Mouse (Mus musculus) gastrocnemius, adult 8-10 months (tissue): ENCODE results near the gene Adam11. TPM values are rescaled to one million over a fixed set of nuclear protein-coding genes. Genes with fewer than 3 reads are reported as not detected.
"Not testable (repeated sequence)": the region's sequence is repeated elsewhere in the genome, so short reads cannot be mapped to it uniquely, and the experiment has no call there.

ENCODE experiments used
- DNase-seq, 2 experiments: peaks; one replicate each; pipeline ENCODE4 v3.0.0; 2022; ENCODE audit warnings: low spot score in 2 of 2
- total RNA-seq, 4 experiments: library from RNA; stranded (reverse); gene quantifications; 2 replicates each; pipeline ENCODE4 v1.2.4; 2022

Gene Adam11
- under 1 TPM; 0.19 to 0.34 (median 0.23) TPM for total RNA-seq

DNA sequence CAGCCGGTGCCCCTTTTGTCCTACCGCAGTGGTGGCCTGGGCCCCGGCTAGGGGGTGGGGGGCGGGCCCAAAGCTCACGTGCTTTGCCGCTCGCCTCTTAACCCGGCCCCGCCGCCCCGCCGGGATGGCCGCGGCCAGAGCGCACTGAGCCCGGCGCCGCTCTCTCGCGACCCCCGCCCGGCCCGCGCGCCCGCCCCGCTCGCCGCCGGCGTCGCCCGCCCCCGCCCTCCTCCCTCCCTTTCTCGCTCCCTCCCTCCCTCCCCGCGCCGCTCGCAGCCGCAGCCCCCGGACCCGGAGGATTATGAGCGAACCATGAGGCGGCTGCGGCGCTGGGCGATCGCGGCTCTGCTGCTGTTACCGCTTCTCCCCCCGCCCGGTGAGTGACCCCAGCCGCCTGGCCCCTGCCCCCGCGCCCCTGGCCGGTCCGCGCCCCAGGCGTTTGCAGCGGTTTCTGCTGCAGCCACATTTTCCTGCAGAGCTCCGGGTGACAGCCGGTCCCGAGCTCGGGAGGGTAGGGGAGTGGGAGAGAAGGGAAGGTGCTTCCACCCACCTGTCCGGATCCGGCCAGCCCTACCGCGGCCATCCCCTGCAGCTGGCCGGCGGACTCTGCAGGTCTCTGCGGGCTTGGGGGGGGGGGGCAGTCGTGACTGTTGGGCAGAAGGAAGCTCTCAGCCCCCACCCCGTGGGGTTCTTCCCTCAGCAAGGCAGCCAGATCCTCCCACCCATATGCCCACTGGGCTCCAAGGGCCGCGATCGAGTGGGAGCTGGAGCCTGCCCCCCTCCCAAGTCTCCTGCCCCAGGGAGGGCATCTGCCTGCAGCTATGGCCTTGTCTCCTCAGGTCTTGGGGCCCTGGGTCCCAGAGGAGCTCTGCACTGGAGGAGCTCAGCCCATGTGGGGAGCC, at the start of gene Adam11:
Adam11 (plus strand) TSS at position 131 of the 902 bp plus-strand sequence.
- no peak for DNase-seq

DNA sequence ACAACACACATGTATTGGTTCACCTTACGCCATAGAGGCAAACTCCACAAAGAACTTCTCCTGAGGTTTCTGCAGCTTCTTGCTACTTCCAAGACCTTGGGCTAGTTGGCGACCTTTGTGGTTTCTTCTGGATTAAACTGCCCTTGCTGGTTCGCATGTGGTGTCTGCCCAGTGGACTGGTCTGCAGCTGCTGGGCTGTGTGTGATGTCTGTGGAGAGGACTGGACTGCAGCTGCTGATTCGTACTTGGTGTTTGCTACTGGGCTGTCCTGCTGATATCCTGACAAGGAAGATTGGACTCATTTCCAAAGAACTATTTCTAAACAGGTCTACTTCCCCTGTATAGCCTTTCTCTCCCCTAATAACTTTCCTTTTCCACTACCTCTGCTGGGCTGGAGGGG, 48.8 kb upstream of the Adam11 start:
- DNase-seq: no peak

DNA sequence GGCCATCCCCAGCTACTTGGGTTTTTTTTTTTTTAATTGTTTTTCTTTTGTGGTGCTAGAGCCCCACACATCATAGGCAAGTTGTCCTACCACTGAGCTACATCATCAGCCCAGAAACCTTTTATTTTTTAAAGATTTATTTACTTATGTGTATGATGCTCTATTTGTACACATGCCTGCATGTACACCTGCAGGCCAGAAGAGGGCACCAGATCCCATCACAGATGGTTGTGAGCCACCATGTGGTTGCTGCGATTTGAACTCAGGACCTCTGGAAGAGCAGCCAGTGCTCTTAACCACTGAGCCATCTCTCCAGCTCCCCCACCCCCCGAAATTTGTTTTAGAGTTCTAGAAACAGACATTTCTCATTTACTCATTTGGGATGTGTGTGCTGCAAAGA, 46.7 kb upstream of the Adam11 start:
- not testable (repeated sequence) for DNase-seq

DNA sequence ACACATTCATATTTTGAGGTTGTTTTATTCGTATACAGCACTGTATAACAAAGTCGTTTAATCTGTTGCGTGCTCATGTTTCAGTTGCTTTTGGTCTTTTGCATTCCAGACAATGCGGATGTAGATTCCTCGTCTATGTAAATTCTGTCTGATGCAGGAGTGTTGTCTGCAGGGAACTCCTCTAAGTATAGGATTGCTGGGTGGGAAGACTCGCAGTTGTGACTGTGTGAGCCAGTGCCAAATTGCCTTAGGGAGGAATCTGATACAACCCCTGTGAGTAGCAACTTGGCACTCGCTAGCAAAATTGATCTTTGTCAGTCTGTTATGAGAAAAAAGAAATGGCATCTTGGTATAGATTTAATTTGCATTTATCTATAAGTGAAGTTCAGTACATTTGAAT, 45.1 kb upstream of the Adam11 start:
- DNase-seq: no peak

DNA sequence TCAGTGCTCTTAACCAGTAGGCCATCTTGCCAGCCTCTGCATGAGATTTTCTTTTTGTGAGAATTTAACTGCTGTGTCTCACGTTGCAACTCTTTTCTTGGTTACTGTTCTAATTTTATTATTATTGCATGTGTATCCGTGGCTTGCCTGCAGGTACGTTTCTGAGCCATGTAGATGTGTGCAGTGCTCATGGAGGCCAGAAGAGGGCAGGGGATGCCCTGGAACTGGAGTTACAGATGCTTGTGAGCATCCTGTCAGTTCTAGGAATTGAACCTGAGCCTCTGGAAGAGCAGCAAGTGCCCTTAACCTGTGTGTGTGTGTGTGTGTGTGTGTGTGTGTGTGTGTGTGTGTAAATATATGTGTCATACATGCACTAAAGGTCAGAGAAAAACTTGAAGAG, 35.7 kb upstream of the Adam11 start:
- no peak for DNase-seq

DNA sequence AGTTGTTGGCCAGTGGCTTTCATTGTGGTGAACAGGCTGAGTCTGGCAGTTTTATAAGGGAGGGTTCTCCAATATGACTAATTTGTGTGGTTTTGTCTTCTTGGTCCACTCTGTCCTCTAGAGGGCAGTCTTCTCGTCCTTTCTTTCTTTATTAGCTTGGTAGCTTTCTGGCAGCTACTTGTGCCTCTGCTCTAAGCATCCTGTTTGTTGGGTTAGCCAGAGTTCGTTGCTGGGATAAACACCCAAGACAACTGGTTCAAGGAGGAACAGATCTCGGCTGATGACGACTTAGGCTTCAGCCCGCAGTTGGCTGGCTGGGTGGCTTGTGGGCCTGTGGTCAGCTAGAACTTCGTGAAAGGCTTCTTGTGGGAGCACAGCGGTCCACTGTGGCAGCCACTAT, 32.6 kb upstream of the Adam11 start:
- peak; percentile 28 to 34 for DNase-seq

DNA sequence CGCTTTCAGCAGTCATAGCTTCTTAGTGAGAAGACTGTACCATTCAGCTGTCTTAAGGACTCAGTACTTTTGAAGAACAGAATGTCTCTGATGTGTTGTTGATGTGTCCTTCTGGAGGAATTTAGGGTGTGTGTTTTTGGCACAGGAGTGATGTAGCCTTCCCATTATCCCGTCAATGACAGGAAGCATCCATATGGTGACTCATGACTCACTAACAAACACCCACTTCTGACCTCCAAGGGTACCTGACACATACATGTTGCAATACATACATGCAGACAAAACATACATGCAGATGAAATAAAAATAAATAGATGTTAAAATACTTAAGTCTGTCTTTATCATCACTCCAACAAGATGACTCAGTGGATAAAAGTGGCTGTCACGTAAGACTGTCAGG, 31.4 kb upstream of the Adam11 start:
- no peak for DNase-seq

DNA sequence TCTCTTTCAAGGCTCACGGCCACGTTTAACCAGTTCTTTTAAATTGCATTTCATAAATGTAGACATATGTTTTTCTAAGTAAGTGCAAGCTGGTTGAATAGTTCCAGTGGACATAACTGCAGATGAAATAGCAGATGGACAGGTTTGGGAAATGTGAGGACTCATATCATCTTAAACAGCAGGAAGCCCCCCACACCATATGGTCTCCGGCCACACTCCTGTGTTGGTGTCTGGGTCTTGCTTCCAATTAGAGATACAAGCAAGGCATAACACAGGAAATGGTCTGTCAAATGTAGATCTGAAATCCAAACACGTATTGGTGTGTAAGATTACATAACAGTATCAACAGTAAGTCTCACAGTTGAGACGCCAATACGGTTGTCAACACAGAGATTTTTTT, 29.9 kb upstream of the Adam11 start:
- no peak for DNase-seq

DNA sequence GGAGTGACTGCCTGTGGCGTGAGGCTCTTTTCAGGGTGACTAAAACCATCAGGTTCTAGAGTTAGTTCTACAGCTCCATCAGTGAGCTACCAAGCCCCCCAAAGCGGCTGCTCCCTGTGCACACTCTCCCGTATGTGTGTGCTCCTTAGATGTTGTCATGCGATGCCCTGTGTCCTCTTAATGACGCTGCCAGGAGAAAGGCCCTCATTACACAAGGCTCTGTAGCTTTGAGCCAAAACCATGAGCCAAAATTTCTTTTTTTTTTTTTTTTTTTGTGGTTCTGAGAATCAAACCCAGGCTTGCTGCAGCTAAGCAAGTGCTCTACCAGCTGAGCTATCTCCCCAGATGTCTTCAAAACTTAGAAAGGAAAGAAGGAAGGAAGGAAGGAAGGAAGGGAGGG, 28.1 kb upstream of the Adam11 start:
- DNase-seq: no peak

DNA sequence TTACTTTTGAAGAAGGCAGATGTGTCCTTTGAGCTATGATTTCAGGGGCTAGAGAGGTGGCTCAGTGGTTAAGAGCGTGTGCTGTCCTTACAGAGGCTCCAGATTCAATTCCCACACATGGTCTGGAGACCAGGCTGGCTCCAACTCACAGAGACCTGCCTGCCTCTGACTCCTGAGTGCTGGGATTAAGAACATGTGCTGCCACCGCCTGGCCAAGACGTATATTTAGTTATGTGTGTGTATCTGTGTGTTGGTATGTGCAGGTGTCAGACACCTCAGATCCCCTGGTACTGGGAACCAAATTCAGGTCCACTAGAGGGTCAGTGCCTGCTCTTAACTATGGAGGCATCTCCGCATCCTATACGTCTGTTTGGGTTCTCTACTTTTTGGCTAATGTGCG, 26.3 kb upstream of the Adam11 start:
- DNase-seq: no peak

DNA sequence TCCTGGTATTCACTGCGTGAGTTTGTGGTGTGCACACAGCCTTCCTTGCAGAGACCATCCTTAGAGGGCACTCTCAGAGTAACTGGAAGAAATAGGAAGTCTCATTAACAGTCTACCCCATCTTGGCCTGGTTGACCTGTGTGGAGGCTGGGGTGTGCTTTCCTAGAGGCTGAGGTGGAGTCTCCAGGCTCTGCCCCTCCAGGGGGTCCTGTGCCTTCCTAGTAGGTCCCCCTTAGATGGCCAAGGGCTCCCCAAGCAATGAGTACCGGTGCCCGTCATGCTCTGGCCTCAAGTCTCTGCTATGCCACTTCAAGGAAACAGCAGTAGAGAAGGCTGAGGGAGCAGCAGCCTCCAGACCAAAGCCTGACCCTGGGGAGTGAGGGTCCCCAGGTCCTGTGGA, 23.2 kb upstream of the Adam11 start:
- no peak for DNase-seq

DNA sequence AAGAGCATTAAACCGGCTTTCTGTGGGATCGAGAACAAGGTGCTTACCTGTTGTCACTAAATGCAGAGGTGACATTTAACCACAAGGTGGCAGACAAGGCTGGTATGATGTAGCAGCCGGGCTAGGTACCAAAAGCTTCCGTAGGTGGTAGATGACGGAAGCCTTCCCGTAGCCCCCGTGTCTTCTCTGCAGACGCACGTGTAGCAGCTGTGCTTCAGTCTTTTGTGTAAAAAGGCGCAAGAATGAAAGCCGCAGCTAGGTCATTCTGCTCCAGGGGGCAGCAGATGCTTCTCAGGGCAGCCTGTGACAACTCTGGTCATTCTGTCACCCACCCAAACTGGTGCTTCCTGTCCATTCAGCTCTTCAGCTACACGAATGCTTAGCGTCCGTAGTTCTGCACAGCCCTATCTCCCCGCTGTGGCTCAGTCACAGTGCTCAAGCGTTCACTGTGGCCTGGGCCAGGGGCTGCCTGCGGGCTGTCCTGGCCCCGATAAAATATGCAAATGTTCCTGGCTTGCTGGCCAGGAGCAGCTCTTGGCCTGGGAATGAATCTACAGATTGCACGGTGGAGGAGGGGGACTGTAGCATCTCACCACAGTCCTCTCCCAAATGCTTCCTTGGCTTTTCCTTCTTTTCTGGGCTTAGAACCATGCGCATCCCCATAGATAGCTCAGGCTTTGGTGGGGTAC, 21.8 kb upstream of the Adam11 start:
- DNase-seq: peak in 1 of 2 experiments; percentile 13

DNA sequence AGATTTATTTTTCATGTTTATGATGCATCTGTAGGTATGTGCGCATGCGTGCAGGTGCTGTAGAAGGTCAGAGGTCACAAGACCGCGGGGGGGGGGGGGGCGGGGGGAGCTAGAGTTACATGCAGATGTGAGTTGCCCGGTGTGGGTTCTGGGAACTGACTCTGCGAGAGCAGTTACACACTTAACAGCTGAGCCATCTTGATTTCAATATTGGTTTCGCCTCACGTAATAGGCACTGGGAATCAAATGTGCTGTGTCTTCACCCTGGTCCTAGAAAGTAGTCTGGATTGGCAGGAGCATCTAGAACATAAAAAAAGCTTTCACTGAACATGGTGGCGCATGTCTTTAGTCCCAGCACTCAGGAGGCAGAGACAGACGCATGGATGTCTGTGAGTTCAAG, 20.6 kb upstream of the Adam11 start:
- no peak for DNase-seq

DNA sequence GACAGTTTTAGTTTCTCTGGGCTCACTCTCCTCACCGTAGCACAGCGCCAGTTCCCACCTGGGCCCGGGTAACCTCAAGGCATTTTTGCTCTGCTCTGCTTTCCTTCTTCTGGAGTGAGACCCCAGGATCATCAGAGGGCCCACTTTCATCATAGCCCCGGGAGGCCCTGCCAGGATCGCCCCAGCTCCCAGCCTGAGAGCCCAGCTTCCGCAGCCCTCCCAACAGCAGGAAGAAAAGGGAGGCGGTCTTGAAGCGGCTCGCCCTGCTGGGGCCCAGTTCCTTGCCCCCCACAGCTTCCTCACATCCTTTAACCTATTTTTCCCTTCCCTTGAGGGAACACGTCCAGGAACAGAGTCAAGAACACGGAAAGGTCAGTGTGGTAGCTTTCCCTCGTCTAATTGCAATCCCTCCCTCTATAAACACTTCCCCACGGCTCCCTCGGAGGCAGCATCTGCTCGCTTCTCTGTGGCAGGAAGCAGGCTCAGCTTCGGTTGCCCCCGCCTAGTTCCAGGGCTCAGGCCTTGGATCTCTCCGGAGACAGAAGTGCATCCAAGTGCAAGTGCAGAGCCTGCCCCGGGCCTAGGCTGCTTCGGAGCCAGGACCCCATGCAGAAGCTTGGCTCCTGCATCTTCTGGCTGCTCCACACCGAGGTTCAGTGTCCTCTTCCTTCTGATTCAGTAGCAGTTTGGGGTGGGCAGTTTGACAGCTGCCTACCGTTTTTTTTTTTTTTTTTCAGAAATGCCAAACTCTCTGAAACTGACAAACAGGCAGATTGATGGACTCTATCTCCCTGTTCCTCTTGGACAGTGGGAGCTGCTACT, 19.9 kb upstream of the Adam11 start:
- DNase-seq: no peak

DNA sequence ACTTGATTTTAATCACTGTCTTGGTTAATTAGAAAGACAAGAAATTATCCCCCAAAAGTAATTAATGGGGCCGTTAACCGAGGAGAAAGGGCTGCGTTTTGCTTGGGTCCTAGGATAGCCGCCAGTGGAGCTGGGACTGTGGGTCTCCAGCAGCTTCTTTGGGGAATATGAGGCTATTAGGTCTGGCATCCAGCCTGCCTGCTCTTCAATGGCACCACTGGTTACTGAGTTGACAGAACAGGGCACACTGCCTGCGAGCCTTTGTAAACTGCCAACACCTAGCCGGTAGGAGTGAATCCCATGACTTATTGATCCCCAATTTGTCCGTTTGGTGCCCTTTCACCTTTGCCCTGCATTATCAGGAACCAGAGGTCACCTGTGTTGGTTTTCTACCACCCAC, 19.2 kb upstream of the Adam11 start:
- no peak for DNase-seq

DNA sequence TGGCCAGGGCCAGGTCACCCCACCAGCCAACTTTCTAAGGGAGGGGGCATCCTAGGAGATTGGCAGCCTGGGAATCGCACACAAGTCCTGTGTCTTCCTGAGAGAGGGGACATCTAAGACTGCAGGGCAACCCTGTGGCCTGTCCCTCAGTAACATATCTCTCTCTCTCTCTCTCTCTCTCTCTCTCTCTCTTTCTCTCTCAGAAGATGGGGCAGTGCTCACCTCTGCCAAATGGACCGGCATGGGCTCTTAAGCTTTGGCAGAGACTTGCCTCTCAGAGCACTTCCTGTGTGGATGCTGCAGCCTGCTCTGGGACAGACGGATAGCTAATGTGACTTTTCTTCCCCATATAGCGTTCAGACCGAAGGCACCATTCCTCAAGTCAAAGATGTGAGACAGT, 18.4 kb upstream of the Adam11 start:
- DNase-seq: no peak

DNA sequence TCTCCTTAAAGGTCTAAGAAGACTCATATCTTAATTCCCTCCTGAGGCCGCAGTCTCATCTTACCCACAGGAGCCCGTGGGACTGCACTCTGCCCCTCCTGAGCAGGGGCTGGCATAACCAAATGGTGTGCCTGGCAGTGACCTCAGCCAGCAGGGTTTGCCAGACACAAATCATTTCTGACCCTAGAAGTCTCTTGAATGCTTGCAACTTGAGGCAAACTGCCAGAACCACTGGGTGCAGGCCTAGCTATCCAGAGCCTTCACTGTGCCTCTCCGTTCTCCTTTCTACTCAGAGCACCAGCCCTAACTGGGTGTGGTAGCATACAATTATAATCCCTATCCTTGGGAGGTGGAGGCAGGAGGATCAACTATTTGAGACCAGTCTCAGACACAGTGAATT, 16.5 kb upstream of the Adam11 start:
- no peak for DNase-seq

DNA sequence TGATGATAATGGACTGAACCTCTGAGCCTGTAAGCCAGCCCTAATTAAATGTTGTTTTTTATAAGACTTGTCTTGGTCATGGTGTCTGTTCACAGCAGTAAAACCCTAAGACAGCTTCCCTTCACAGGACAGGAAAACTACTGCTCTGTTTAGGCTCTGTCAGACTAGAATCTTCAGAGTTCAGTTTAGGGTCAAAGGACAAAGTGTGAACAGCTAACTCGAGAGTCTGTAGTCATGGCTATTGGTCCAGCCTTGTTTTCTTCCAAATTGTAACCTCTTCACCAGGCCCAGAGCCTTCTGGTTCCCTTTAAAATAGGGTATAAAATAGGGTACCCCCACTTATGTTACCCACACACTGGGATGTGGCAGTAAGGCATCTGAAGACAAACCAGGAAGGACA, 13.4 kb upstream of the Adam11 start:
- no peak for DNase-seq

DNA sequence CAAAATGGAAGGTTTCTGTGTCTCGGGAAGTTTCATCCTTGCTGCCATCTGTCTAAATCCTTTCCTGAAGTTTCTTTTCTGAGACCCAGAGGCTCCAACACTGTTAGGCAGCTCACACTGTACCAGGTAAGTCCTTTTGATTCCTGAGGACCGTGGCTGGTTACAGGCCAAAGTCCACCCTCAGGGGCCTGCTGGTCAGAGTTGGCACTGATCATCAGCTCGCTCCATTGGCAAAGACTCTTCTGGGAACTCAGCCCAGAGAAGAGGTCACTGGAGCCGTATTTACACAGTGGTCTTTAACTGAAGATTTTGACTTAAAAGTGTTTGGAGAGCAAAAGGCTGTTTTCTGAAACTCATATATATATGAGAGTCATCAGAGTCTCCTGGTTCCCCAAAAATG, 12.9 kb upstream of the Adam11 start:
- no peak for DNase-seq

DNA sequence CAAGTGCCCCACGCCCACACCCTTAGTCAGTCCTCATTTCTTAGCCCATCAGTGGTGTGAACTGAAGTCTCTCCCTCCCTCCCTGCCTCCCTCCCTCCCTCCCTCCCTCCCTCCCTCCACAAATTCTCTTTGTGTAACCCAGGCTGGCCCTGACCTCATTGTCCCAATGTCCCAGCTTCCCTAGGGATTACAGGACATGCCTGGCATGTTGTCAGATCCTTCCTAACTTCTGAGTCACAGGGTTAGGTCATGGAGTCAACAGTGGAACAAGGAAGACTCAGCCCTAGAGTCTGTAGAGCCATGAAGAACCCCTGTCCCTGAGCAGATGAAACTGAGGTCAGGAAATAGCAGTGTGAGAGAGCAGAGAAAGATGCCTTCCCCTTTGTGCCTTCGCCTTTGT, 11.5 kb upstream of the Adam11 start:
- DNase-seq: no peak

DNA sequence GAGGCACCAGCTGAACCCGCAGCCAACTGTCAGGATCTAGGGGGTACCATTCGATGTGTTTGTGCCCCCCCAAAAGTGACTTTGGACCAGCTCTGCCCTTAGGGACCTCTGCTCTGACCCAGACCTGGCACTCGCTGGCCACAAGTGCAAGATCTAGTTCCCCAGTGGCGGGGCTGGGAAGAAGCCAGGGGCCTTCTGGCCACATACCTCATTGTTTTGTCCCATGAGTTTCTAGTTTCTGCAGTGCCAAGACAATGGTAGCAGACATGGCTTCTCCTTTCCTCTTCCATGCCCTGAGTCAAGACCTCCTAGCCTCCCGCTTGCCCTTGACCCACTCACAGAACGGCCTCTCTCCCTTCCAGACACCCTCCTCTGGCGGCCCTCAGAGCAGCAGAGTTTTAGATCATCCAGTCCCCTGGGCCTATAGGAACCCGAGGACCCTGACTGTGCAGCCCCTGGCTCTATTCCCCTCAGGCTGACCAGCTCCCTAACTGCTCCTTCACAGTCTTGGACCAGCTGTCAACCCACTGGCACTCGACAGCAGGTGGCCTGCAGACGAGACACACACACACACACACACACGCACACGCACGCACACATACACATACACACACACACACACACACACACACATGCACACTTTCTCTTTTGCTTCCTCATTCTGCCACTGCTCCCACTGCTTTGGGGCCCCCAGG, 8.2 kb upstream of the Adam11 start:
- no peak for DNase-seq
